Mouse (Mus musculus): ENCODE data around the gene Bcr. TPM values are rescaled to one million over a fixed set of nuclear protein-coding genes. Genes with fewer than 3 reads are reported as not detected.

Gene Bcr
- polyA plus RNA-seq, 1 experiment = 11.7 TPM

- TF ChIP-seq POLR2A (IDR thresholded peaks at IDR 0.05; ENCODE audit: control insufficient read depth, low read depth, low read length) = no peak
- H3K27me3 ChIP-seq (ENCODE audit: control insufficient read depth, insufficient read depth, low read length) = no peaks in the 10 kb centered on the region
- H3K27ac ChIP-seq (ENCODE audit: control insufficient read depth, insufficient read depth, low read depth, low read length) = no peak overlapping the region
- H3K36me3 ChIP-seq (ENCODE audit: control insufficient read depth, insufficient read depth, low read length) = no peaks in the 10 kb centered on the region
- H3K4me1 ChIP-seq (ENCODE audit: control insufficient read depth, insufficient read depth, low read length) = peaks cover 8% of the 10 kb centered on the region
- no peak overlapping the region for H3K4me3 ChIP-seq (ENCODE audit: control insufficient read depth, low read depth, low read length)
These were observed 4.7 kb upstream of the Bcr start for GRCm38 (mm10) chr10:75055672-75056071.

- no peaks in the 10 kb centered on the region for H3K36me3 ChIP-seq (ENCODE audit: control insufficient read depth, insufficient read depth, low read length)
- H3K4me1 ChIP-seq (ENCODE audit: control insufficient read depth, insufficient read depth, low read length) = peaks cover 13% of the 10 kb centered on the region
- no peak for TF ChIP-seq CTCF (IDR thresholded peaks at IDR 0.05; ENCODE audit: control insufficient read depth, insufficient read depth, insufficient replicate concordance, low read depth, low read length)
- no peak for TF ChIP-seq POLR2A (IDR thresholded peaks at IDR 0.05; ENCODE audit: control insufficient read depth, low read depth, low read length)
- no peak overlapping the region for H3K27ac ChIP-seq (ENCODE audit: control insufficient read depth, insufficient read depth, low read depth, low read length)
- H3K27me3 ChIP-seq (ENCODE audit: control insufficient read depth, insufficient read depth, low read length) = no peaks in the 10 kb centered on the region
- H3K4me3 ChIP-seq (ENCODE audit: control insufficient read depth, low read depth, low read length) = no peak overlapping the region
These were observed 4.1 kb upstream of the Bcr start for GRCm38 (mm10) chr10:75056255-75056654.

DNA sequence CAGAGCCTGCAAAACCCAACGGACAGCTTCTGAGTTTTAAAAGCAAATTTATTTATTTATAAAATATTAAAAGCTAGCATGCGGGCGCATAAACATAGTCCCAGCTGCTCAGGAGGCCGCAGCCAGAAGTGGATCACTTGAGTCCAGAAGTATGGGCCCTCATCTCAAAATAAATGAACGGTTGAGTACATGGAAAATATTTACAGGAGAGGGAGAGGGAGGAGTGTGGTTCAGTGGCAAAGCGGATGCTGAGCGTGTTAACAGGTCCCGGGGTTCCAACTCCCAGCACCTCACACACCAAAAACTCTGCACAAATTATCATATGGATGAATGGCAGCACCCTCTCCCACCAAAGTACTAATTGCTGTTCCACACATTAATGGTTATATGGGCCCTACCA, 2.1 kb upstream of the Bcr start:
- Histone ChIP-seq H3K27ac (ENCODE audit: control insufficient read depth, insufficient read depth, low read depth, low read length) (no peak overlapping the region), H3K36me3 (ENCODE audit: control insufficient read depth, insufficient read depth, low read length) (no peaks in the 10 kb centered on the region)
- TF ChIP-seq CTCF (IDR thresholded peaks at IDR 0.05; ENCODE audit: control insufficient read depth, insufficient read depth, insufficient replicate concordance, low read depth, low read length) = no peak
- TF ChIP-seq POLR2A (IDR thresholded peaks at IDR 0.05; ENCODE audit: control insufficient read depth, low read depth, low read length) = no peak

DNA sequence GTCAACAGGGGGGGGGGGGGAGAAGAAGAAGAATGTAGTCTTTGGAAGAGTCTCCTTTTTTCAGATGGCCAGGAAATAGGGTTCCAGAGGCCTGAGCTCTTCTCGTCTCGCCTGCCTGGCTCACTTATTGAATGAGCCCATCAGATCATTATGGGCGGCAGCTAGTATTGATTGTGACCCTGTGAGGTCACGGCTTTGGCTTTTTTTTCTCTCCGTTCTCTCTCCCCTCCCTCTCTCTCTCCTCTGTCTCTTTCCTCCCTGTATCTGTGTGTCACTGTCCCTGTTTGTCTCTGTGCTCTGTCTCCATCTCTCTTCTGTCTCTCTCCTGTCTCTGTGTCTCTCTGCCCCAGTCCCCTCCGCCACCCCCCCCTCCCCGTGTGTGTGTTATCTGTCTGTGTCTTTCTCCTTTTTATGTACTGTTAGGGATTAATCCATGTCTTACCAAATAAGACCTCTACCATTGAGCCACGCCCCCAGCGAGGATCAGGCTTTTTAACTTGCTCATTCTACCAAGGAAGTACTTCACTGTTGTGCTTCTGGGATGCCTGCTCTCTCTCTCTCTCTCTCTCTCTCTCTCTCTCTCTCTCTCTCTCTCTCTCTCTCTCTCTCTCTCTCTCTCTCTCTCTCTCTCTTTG, 1.5 kb upstream of the Bcr start:
- TF ChIP-seq CTCF (IDR thresholded peaks at IDR 0.05; ENCODE audit: control insufficient read depth, insufficient read depth, insufficient replicate concordance, low read depth, low read length) (no peak), POLR2A (IDR thresholded peaks at IDR 0.05; ENCODE audit: control insufficient read depth, low read depth, low read length) (no peak)
- H3K27me3 ChIP-seq (ENCODE audit: control insufficient read depth, insufficient read depth, low read length) = no peaks in the 10 kb centered on the region
- H3K27ac ChIP-seq (ENCODE audit: control insufficient read depth, insufficient read depth, low read depth, low read length) = no peak overlapping the region
- H3K4me1 ChIP-seq (ENCODE audit: control insufficient read depth, insufficient read depth, low read length) = peaks cover 20% of the 10 kb centered on the region
- no peaks in the 10 kb centered on the region for H3K36me3 ChIP-seq (ENCODE audit: control insufficient read depth, insufficient read depth, low read length)
- H3K4me3 ChIP-seq (ENCODE audit: control insufficient read depth, low read depth, low read length) = no peak overlapping the region

More for the DNA sequence above, 2.1 kb upstream of the Bcr start:
- Histone ChIP-seq H3K4me3 (ENCODE audit: control insufficient read depth, low read depth, low read length) (no peak overlapping the region), H3K27me3 (ENCODE audit: control insufficient read depth, insufficient read depth, low read length) (no peaks in the 10 kb centered on the region), H3K4me1 (ENCODE audit: control insufficient read depth, insufficient read depth, low read length) (peaks cover 20% of the 10 kb centered on the region)

DNA sequence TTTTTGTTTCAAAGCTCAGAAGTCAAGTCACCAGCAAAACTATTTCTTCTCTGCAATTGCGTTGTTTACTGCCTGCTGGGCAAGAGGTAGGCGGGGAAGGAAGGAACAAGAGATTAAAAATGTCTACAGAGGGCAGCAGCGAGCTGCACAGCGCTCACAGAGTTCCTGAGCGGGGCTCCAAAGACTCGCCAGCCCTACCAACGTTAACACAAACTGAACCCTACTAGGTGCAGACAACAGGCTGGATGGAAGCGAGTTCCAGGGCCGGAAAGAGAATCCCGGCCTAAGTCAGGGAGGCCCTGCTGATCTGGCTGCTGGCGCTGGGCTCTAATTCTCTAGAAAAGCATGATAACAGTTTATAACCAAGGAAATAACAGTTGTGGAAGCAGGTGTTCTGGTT, 996 bp upstream of the Bcr start:
- peak; percentile 52; the same call in 1 of the 2 replicates for TF ChIP-seq CTCF (IDR thresholded peaks at IDR 0.05; ENCODE audit: control insufficient read depth, insufficient read depth, insufficient replicate concordance, low read depth, low read length)
- TF ChIP-seq POLR2A (IDR thresholded peaks at IDR 0.05; ENCODE audit: control insufficient read depth, low read depth, low read length) = no peak
- no peaks in the 10 kb centered on the region for H3K27me3 ChIP-seq (ENCODE audit: control insufficient read depth, insufficient read depth, low read length)
- peaks cover 20% of the 10 kb centered on the region for H3K4me1 ChIP-seq (ENCODE audit: control insufficient read depth, insufficient read depth, low read length)
- H3K4me3 ChIP-seq (ENCODE audit: control insufficient read depth, low read depth, low read length) = no peak overlapping the region
- H3K36me3 ChIP-seq (ENCODE audit: control insufficient read depth, insufficient read depth, low read length) = no peaks in the 10 kb centered on the region
- H3K27ac ChIP-seq (ENCODE audit: control insufficient read depth, insufficient read depth, low read depth, low read length) = no peak overlapping the region

GRCm38 (mm10) chr10:75060843-75061235, 447 bp downstream of the Bcr start:
- peaks cover 26% of the 10 kb centered on the region for H3K4me1 ChIP-seq (ENCODE audit: control insufficient read depth, insufficient read depth, low read length)
- no peaks in the 10 kb centered on the region for H3K36me3 ChIP-seq (ENCODE audit: control insufficient read depth, insufficient read depth, low read length)
- peak overlapping the region; percentile 90 for H3K4me3 ChIP-seq (ENCODE audit: control insufficient read depth, low read depth, low read length)
- no peaks in the 10 kb centered on the region for H3K27me3 ChIP-seq (ENCODE audit: control insufficient read depth, insufficient read depth, low read length)
- peak overlapping the region; percentile 39 for H3K27ac ChIP-seq (ENCODE audit: control insufficient read depth, insufficient read depth, low read depth, low read length)
- TF ChIP-seq POLR2A (IDR thresholded peaks at IDR 0.05; ENCODE audit: control insufficient read depth, low read depth, low read length) (no peak), CTCF (IDR thresholded peaks at IDR 0.05; ENCODE audit: control insufficient read depth, insufficient read depth, insufficient replicate concordance, low read depth, low read length) (no peak)

DNA sequence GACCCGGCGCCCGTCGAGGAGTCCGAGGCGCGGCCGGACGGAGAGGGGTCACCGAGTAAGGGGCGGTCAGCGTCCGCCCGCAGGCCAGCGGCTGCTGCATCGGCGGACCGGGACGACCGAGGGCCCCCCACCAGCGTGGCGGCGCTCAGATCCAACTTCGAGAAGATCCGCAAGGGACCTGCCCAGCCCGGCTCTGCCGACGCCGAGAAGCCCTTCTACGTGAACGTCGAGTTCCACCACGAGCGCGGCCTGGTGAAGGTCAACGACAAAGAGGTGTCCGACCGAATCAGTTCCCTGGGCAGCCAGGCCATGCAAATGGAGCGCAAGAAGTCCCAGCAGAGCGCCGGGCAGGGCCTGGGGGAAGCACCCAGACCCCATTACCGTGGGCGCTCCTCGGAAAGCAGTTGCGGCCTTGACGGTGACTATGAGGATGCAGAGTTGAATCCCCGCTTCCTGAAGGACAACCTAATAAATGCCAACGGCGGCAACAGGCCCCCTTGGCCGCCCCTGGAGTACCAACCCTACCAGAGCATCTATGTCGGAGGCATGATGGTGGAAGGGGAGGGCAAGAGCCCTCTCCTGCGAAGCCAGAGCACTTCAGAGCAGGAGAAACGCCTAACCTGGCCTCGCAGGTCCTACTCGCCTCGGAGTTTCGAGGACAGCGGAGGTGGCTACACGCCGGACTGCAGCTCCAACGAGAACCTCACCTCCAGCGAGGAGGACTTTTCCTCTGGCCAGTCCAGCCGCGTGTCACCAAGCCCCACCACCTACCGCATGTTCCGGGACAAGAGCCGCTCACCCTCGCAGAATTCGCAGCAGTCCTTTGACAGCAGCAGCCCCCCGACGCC, 1.2 kb downstream of the Bcr start:
- Histone ChIP-seq H3K27ac (ENCODE audit: control insufficient read depth, insufficient read depth, low read depth, low read length) (no peak overlapping the region), H3K4me3 (ENCODE audit: control insufficient read depth, low read depth, low read length) (peak overlapping the region; percentile 90), H3K27me3 (ENCODE audit: control insufficient read depth, insufficient read depth, low read length) (no peaks in the 10 kb centered on the region), H3K36me3 (ENCODE audit: control insufficient read depth, insufficient read depth, low read length) (no peaks in the 10 kb centered on the region), H3K4me1 (ENCODE audit: control insufficient read depth, insufficient read depth, low read length) (peaks cover 29% of the 10 kb centered on the region)
- TF ChIP-seq CTCF (IDR thresholded peaks at IDR 0.05; ENCODE audit: control insufficient read depth, insufficient read depth, insufficient replicate concordance, low read depth, low read length) = no peak
- TF ChIP-seq POLR2A (IDR thresholded peaks at IDR 0.05; ENCODE audit: control insufficient read depth, low read depth, low read length) = no peak

Measured in testis, adult 2 months (tissue).